Mouse (Mus musculus) liver, postnatal 0 days (tissue): ENCODE results near the gene Eef1akmt2. TPM values are rescaled to one million over a fixed set of nuclear protein-coding genes. Genes with fewer than 3 reads are reported as not detected.

Experiments
- ATAC-seq: fragments of 200-750 bp; cut with Nextera tagmentation; 2 replicates; pipeline ENCODE4 v1.8.0; 2017; ENCODE audit warnings: mild to moderate bottlenecking, moderate library complexity
- DNase-seq: peaks from one replicate; pipeline ENCODE4 v3.0.0-alpha.2; 2016
- H3K27ac ChIP-seq: fragments of 300-500 bp; sonication (generic); 2 replicates; pipeline ENCODE4 v1.5.1; 2014; ENCODE audit warnings: antibody characterized with exemption, moderate library complexity, mild to moderate bottlenecking, low read depth
- H3K27me3 ChIP-seq: fragments of 300-500 bp; sonication (generic); 2 replicates; pipeline ENCODE4 v1.6.1; 2014; ENCODE audit warnings: low read length, control low read depth, mixed read lengths; ENCODE audit not compliant: insufficient read depth
- H3K36me3 ChIP-seq: fragments of 300-500 bp; sonication (generic); replicated peaks from 2 replicates; pipeline ENCODE4 v1.6.1; 2014; ENCODE audit warnings: mild to moderate bottlenecking, control low read depth, low read length, moderate library complexity, mixed read lengths; ENCODE audit not compliant: insufficient read depth
- H3K4me1 ChIP-seq: fragments of 300-500 bp; sonication (generic); 2 replicates; pipeline ENCODE4 v1.6.1; 2014; ENCODE audit warnings: antibody characterized with exemption, mild to moderate bottlenecking, control low read depth; ENCODE audit not compliant: insufficient read depth
- H3K4me2 ChIP-seq: fragments of 300-500 bp; sonication (generic); 2 replicates; pipeline ENCODE4 v1.6.1; 2014; ENCODE audit warnings: low read depth, mild to moderate bottlenecking, low read length, moderate library complexity, mixed read lengths
- H3K4me3 ChIP-seq: fragments of 300-500 bp; sonication (generic); 2 replicates; pipeline ENCODE4 v1.5.1; 2014; ENCODE audit warnings: low read depth, low read length
- H3K9ac ChIP-seq: fragments of 300-500 bp; sonication (generic); replicated peaks from 2 replicates; pipeline ENCODE4 v1.6.1; 2014; ENCODE audit warnings: mild to moderate bottlenecking, moderate library complexity
- H3K9me3 ChIP-seq: fragments of 300-500 bp; sonication (generic); 2 replicates; pipeline ENCODE4 v1.6.1; 2016; ENCODE audit warnings: mild to moderate bottlenecking, control low read depth, low read length, mixed read lengths
- CTCF ChIP-seq: sonication (generic); IDR thresholded peaks from 2 replicates; pipeline ENCODE4 v1.5.1; 2016; ENCODE audit warnings: antibody characterized with exemption, low read depth
- EP300 ChIP-seq: IDR thresholded peaks from 2 replicates; pipeline ENCODE4 v1.6.1; 2016; ENCODE audit warnings: antibody characterized with exemption, low read depth, mild to moderate bottlenecking
- WGBS: fragments of 180-500 bp; shearing (Covaris S2); extraction: QIAGEN DNeasy Blood & Tissue Kit; methylation state at CpG from one replicate; pipeline ENCODE4 v1.1.7; 2014; ENCODE audit not compliant: insufficient replicate concordance; 5-methylcytosine and 5-hydroxymethylcytosine counted together
- polyA plus RNA-seq: library from polyadenylated mRNA; unstranded; fragments of >200 nt; fragmentation: Nextera tagmentation; extraction: Ambion mirVana; gene quantifications from 2 replicates; pipeline ENCODE4 v1.2.1, GENCODE M21; 2015

Gene Eef1akmt2
- polyA plus RNA-seq, 1 experiment from 2014 or later = 14.1 TPM

- Histone ChIP-seq H3K27me3 (no peaks in the 10 kb centered on the region), H3K9me3 (no peaks in the 10 kb centered on the region), H3K36me3 (peaks cover 18% of the 10 kb centered on the region), H3K4me1 (no peaks in the 10 kb centered on the region), H3K9ac (no peak overlapping the region), H3K4me3 (no peak overlapping the region), H3K27ac (no peak overlapping the region), H3K4me2 (no peak overlapping the region)
- DNase-seq = no peak
- no peak for ATAC-seq
- TF ChIP-seq EP300 (no peak), CTCF (no peak)
- 29% methylated on average over 1 of the region's 1 CpGs for WGBS
Observed at GRCm38 (mm10) chr7:132824346-132825022, 28.0 kb downstream of the Eef1akmt2 start.

GRCm38 (mm10) chr7:132823832-132824231 is 28.6 kb downstream of the Eef1akmt2 start:
- no peak overlapping the region for H3K27ac ChIP-seq

GRCm38 (mm10) chr7:132820692-132821091 is 31.8 kb downstream of the Eef1akmt2 start:
- no peak overlapping the region for H3K9ac ChIP-seq
- WGBS = 74% methylated on average over 3 of the region's 3 CpGs
- H3K4me3 ChIP-seq = no peak overlapping the region
- no peaks in the 10 kb centered on the region for H3K27me3 ChIP-seq
- ATAC-seq (no peak), DNase-seq (no peak)
- H3K27ac ChIP-seq = no peak overlapping the region
- TF ChIP-seq EP300 = no peak
- TF ChIP-seq CTCF = no peak
- no peaks in the 10 kb centered on the region for H3K9me3 ChIP-seq
- no peaks in the 10 kb centered on the region for H3K4me1 ChIP-seq
- no peak overlapping the region for H3K4me2 ChIP-seq
- H3K36me3 ChIP-seq = peaks cover 6% of the 10 kb centered on the region; the same call in 1 of the 2 replicates

More at GRCm38 (mm10) chr7:132823832-132824231, 28.6 kb downstream of the Eef1akmt2 start:
- H3K27me3 ChIP-seq = no peaks in the 10 kb centered on the region
- ATAC-seq (no peak), DNase-seq (no peak)
- no peaks in the 10 kb centered on the region for H3K9me3 ChIP-seq
- H3K4me3 ChIP-seq = no peak overlapping the region
- no peak overlapping the region for H3K4me2 ChIP-seq
- H3K4me1 ChIP-seq = no peaks in the 10 kb centered on the region
- TF ChIP-seq EP300 (no peak), CTCF (no peak)
- H3K36me3 ChIP-seq = peaks cover 18% of the 10 kb centered on the region
- H3K9ac ChIP-seq = no peak overlapping the region

- Histone ChIP-seq H3K27me3 (no peaks in the 10 kb centered on the region), H3K27ac (no peak overlapping the region), H3K4me3 (no peak overlapping the region), H3K36me3 (no peaks in the 10 kb centered on the region), H3K4me1 (0 out of 2 replicates have a peak, but pooled peaks cover 2% of the 10 kb centered on the region), H3K9ac (no peak overlapping the region), H3K4me2 (no peak overlapping the region), H3K9me3 (no peaks in the 10 kb centered on the region)
- ATAC-seq (no peak), DNase-seq (no peak)
- 85% methylated on average over 6 of the region's 6 CpGs for WGBS
- no peak for TF ChIP-seq CTCF
- TF ChIP-seq EP300 = no peak
Observed at GRCm38 (mm10) chr7:132817056-132817455, 35.4 kb downstream of the Eef1akmt2 start.

- Histone ChIP-seq H3K27ac (no peak overlapping the region), H3K9ac (no peak overlapping the region), H3K4me2 (no peak overlapping the region), H3K36me3 (no peaks in the 10 kb centered on the region), H3K27me3 (no peaks in the 10 kb centered on the region), H3K9me3 (no peaks in the 10 kb centered on the region), H3K4me1 (0 out of 2 replicates have a peak, but pooled peaks cover 2% of the 10 kb centered on the region), H3K4me3 (no peak overlapping the region)
- DNase-seq (no peak), ATAC-seq (no peak)
- TF ChIP-seq EP300 (no peak), CTCF (no peak)
- 84% methylated on average over 2 of the region's 2 CpGs for WGBS
Observed at GRCm38 (mm10) chr7:132816528-132816927, 35.9 kb downstream of the Eef1akmt2 start.

GRCm38 (mm10) chr7:132815081-132815480 is 37.4 kb downstream of the Eef1akmt2 start:
- no peaks in the 10 kb centered on the region for H3K9me3 ChIP-seq
- 88% methylated on average over 5 of the region's 5 CpGs for WGBS
- H3K27me3 ChIP-seq = no peaks in the 10 kb centered on the region
- no peak overlapping the region for H3K4me3 ChIP-seq
- no peaks in the 10 kb centered on the region for H3K36me3 ChIP-seq
- ATAC-seq (no peak), DNase-seq (no peak)
- H3K4me1 ChIP-seq = peaks cover 11% of the 10 kb centered on the region
- peak; percentile 18; the same call in 1 of the 2 replicates for TF ChIP-seq CTCF
- no peak for TF ChIP-seq EP300
- H3K9ac ChIP-seq = no peak overlapping the region
- no peak overlapping the region for H3K27ac ChIP-seq
- no peak overlapping the region for H3K4me2 ChIP-seq

GRCm38 (mm10) chr7:132814089-132814450 is 38.4 kb downstream of the Eef1akmt2 start:
- TF ChIP-seq EP300 (no peak), CTCF (no peak)
- H3K9me3 ChIP-seq = no peaks in the 10 kb centered on the region
- ATAC-seq = no peak
- DNase-seq = no peak
- H3K27ac ChIP-seq = peak overlapping the region; percentile 89
- no peaks in the 10 kb centered on the region for H3K27me3 ChIP-seq
- H3K9ac ChIP-seq = peak overlapping the region; percentile 77
- H3K4me2 ChIP-seq = peak overlapping the region; percentile 95
- H3K4me1 ChIP-seq = peaks cover 21% of the 10 kb centered on the region
- no peaks in the 10 kb centered on the region for H3K36me3 ChIP-seq
- WGBS = 3% methylated on average over 7 of the region's 7 CpGs
- H3K4me3 ChIP-seq = peak overlapping the region; percentile 80
